Mouse (Mus musculus) hindbrain, embryonic 13.5 days (tissue): Measurements from ENCODE around the gene Bckdk. TPM values are rescaled to one million over a fixed set of nuclear protein-coding genes. Genes with fewer than 3 reads are reported as not detected.
A peak's percentile ranks its signal among the peaks of the same experiment; 100 is the strongest.
"Not testable (repeated sequence)": the region's sequence is repeated elsewhere in the genome, so short reads cannot be mapped to it uniquely, and the experiment has no call there.

Source experiments
- ATAC-seq: fragments of 200-750 bp; cut with Nextera tagmentation; 2 replicates; pipeline ENCODE4 v1.8.0; 2017; ENCODE audit warnings: moderate TSS enrichment; ENCODE audit not compliant: low FRiP score
- H3K27ac ChIP-seq: fragments of 300-500 bp; sonication (generic); 2 replicates; pipeline ENCODE4 v1.5.1; 2015; ENCODE audit warnings: inconsistent platforms, mild to moderate bottlenecking, moderate library complexity
- H3K27me3 ChIP-seq: fragments of 300-500 bp; sonication (generic); 2 replicates; pipeline ENCODE4 v1.6.1; 2015; ENCODE audit warnings: mild to moderate bottlenecking, inconsistent platforms
- H3K36me3 ChIP-seq: fragments of 300-500 bp; sonication (generic); 2 replicates; pipeline ENCODE4 v1.6.1; 2015; ENCODE audit warnings: mild to moderate bottlenecking, inconsistent platforms
- H3K4me1 ChIP-seq: fragments of 300-500 bp; sonication (generic); replicated peaks from 2 replicates; pipeline ENCODE4 v1.6.1; 2015; ENCODE audit warnings: inconsistent platforms
- H3K4me2 ChIP-seq: fragments of 300-500 bp; sonication (generic); 2 replicates; pipeline ENCODE4 v1.6.1; 2015; ENCODE audit warnings: inconsistent platforms, mild to moderate bottlenecking, moderate library complexity
- H3K4me3 ChIP-seq: fragments of 300-500 bp; sonication (generic); 2 replicates; pipeline ENCODE4 v1.5.1; 2015; ENCODE audit warnings: mild to moderate bottlenecking, inconsistent platforms
- H3K9ac ChIP-seq: fragments of 300-500 bp; sonication (generic); 2 replicates; pipeline ENCODE4 v1.6.1; 2015; ENCODE audit warnings: mild to moderate bottlenecking, inconsistent platforms
- H3K9me3 ChIP-seq: fragments of 300-500 bp; sonication (generic); 2 replicates; pipeline ENCODE4 v1.6.1; 2016; ENCODE audit warnings: inconsistent platforms
- WGBS: fragments of 180-500 bp; shearing (Covaris S2); methylation state at CpG from one replicate; pipeline ENCODE4 v1.1.7; 2015; 5-methylcytosine and 5-hydroxymethylcytosine counted together
- polyA plus RNA-seq: library from polyadenylated mRNA; unstranded; fragments of >200 nt; fragmentation: Nextera tagmentation; extraction: Ambion mirVana; gene quantifications from 2 replicates; pipeline ENCODE4 v1.2.1, GENCODE M21; 2015

Gene Bckdk
- polyA plus RNA-seq, 1 experiment from 2014 or later: 59.7 TPM

GRCm38 (mm10) chr7:127935748-127936159 lies 31.9 kb downstream of the Bckdk start:
- Histone ChIP-seq H3K36me3 (no peaks in the 10 kb centered on the region), H3K9ac (peak overlapping the region; percentile 84), H3K9me3 (no peaks in the 10 kb centered on the region), H3K27ac (peak overlapping the region; percentile 83), H3K4me3 (peak overlapping the region; percentile 74), H3K27me3 (peaks cover 12% of the 10 kb centered on the region), H3K4me1 (peaks cover 19% of the 10 kb centered on the region), H3K4me2 (peak overlapping the region; percentile 80)
- WGBS: under 1% methylated on average over 35 of the region's 38 CpGs
- ATAC-seq: peak; percentile 76

- Histone ChIP-seq H3K4me2 (peak overlapping the region; percentile 80), H3K4me1 (peaks cover 19% of the 10 kb centered on the region), H3K9me3 (no peaks in the 10 kb centered on the region), H3K27ac (peak overlapping the region; percentile 83), H3K9ac (peak overlapping the region; percentile 84), H3K4me3 (peak overlapping the region; percentile 74), H3K27me3 (peaks cover 9% of the 10 kb centered on the region; the same call in 1 of the 2 replicates), H3K36me3 (no peaks in the 10 kb centered on the region)
- 57% methylated on average over 18 of the region's 18 CpGs for WGBS
- peak; percentile 8; the same call in 1 of the 2 replicates for ATAC-seq
Measured at GRCm38 (mm10) chr7:127936216-127936884, 32.5 kb downstream of the Bckdk start.

GRCm38 (mm10) chr7:127942097-127942496 lies 38.2 kb downstream of the Bckdk start:
- not testable (repeated sequence) for H3K4me3 ChIP-seq, H3K36me3 ChIP-seq, ATAC-seq, H3K9ac ChIP-seq, H3K4me2 ChIP-seq, H3K9me3 ChIP-seq, H3K27ac ChIP-seq, H3K4me1 ChIP-seq
- 67% methylated on average over 2 of the region's 2 CpGs for WGBS
- H3K27me3 ChIP-seq: peaks cover 38% of the 10 kb centered on the region

GRCm38 (mm10) chr7:127944614-127945013 lies 40.7 kb downstream of the Bckdk start:
- no peaks in the 10 kb centered on the region for H3K36me3 ChIP-seq
- no peaks in the 10 kb centered on the region for H3K9me3 ChIP-seq
- no peaks in the 10 kb centered on the region for H3K4me1 ChIP-seq
- peaks cover 38% of the 10 kb centered on the region for H3K27me3 ChIP-seq
- 15% methylated on average over 23 of the region's 23 CpGs for WGBS
- 0 out of 2 replicates have a peak overlapping the region, but pooled peaks have one; percentile 29 for H3K9ac ChIP-seq
- ATAC-seq: no peak
- no peak overlapping the region for H3K27ac ChIP-seq
- no peak overlapping the region for H3K4me3 ChIP-seq
- no peak overlapping the region for H3K4me2 ChIP-seq

- H3K9me3 ChIP-seq: no peaks in the 10 kb centered on the region
- H3K4me3 ChIP-seq: no peak within 1 kb of the TSS
- H3K36me3 ChIP-seq: no peaks in the 10 kb centered on the region
- no peaks in the 10 kb centered on the region for H3K4me1 ChIP-seq
- no peak within 1 kb of the TSS for H3K9ac ChIP-seq
- H3K4me2 ChIP-seq: no peak within 1 kb of the TSS
- no peak for ATAC-seq
- H3K27me3 ChIP-seq: peaks cover 38% of the 10 kb centered on the region
- no peak within 1 kb of the TSS for H3K27ac ChIP-seq
- WGBS: 75% methylated on average over 6 of the region's 6 CpGs
Measured at GRCm38 (mm10) chr7:127946470-127947023, 42.7 kb downstream of the Bckdk start, which contains the start of gene Prss36. Prss36 (minus strand) TSS chr7:127946725.

DNA sequence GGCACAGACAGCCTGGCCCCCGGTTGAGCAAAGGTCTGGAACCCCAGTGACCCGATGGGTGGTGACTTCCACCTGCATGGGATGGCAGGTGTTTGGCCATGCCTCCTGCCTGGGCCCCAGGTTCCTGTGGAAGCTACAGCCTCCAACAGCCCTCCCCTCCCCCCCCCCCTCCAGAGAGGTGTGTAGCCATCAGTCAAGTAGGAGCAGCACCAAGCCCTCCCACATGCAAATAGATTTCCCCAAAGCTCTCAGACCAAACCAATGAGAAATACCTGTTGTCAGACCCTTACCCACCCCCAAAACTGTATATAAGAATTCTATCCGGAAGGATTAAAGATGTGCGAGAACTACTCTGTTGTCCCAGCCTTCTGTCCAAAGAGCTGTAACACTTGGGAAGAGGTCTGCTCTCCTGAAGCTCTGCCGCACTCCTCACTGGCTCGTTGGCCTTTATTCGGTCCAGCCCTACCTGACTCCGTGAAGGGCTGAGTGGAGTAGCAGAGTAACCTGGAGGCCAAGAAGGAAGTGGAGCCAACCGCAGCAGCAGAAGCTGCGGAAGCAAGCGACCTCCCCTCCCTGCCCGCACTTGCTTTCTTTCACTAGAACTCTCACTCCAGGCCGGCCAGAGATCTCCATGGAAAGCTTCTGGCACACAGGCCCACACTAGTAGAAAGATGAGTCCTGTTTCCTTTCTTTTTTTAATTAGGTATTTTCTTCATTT lies 49.1 kb downstream of the Bckdk start:
- H3K4me3 ChIP-seq: no peak overlapping the region
- H3K27me3 ChIP-seq: no peaks in the 10 kb centered on the region
- ATAC-seq: no peak
- no peaks in the 10 kb centered on the region for H3K9me3 ChIP-seq
- 46% methylated on average over 13 of the region's 13 CpGs for WGBS
- H3K4me2 ChIP-seq: no peak overlapping the region
- no peak overlapping the region for H3K9ac ChIP-seq
- no peaks in the 10 kb centered on the region for H3K4me1 ChIP-seq
- H3K27ac ChIP-seq: no peak overlapping the region
- no peaks in the 10 kb centered on the region for H3K36me3 ChIP-seq

DNA sequence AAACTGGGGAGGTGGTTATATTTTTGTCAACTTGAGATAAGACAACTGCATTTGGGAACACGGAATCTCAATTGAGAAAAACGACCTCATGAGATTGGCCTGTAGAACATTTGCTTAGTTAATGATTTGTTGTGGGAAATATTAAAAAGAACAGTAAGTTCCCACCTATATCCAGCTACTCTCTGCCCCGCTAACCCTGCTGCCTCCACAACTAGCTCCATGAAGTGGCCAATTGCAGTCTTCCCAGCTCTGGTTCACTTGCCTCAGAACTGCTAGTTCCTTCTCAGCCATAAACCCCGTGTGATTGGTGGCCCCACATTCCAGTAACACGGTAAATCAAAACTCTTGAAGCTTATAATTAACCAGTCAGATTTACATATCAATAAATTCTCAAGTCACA lies 55.5 kb downstream of the Bckdk start:
- H3K36me3 ChIP-seq: no peaks in the 10 kb centered on the region
- WGBS: 71% methylated on average over 5 of the region's 5 CpGs
- no peaks in the 10 kb centered on the region for H3K4me1 ChIP-seq
- H3K4me2 ChIP-seq: no peak overlapping the region
- no peaks in the 10 kb centered on the region for H3K27me3 ChIP-seq
- H3K9me3 ChIP-seq: no peaks in the 10 kb centered on the region
- H3K4me3 ChIP-seq: no peak overlapping the region
- no peak for ATAC-seq
- H3K27ac ChIP-seq: no peak overlapping the region
- H3K9ac ChIP-seq: no peak overlapping the region

Other genes with a start within 250 kb of the Bckdk start
- 47.0 and 50.8 TPM in 2 replicates for gene Bcl7c, start 195.1 kb upstream of the Bckdk start, polyA plus RNA-seq
- 2.8 and 3.3 TPM in 2 replicates for gene Ctf1, start 191.3 kb upstream of the Bckdk start, polyA plus RNA-seq
- gene Ctf2, start 171.9 kb upstream of the Bckdk start, polyA plus RNA-seq: 0.18 TPM in 1 of 2 replicates, not detected in the other
- 9.0 and 9.3 TPM in 2 replicates for gene Fbxl19, start 159.5 kb upstream of the Bckdk start, polyA plus RNA-seq
- 8.0 and 9.1 TPM in 2 replicates for gene Orai3, start 134.3 kb upstream of the Bckdk start, polyA plus RNA-seq
- gene Setd1a, start 127.4 kb upstream of the Bckdk start, polyA plus RNA-seq: 17.8 and 20.9 TPM in 2 replicates
- not detected in 2 replicates for gene Gm49388, start 118.5 kb upstream of the Bckdk start, polyA plus RNA-seq
- 9.6 TPM in 2 replicates for gene Hsd3b7, start 103.5 kb upstream of the Bckdk start, polyA plus RNA-seq
- 22.2 and 24.3 TPM in 2 replicates for gene Stx4a, start 79.8 kb upstream of the Bckdk start, polyA plus RNA-seq
- 38.7 and 40.9 TPM in 2 replicates for gene Stx1b, start 79.5 kb upstream of the Bckdk start, polyA plus RNA-seq
- gene Zfp646, start 27.9 kb upstream of the Bckdk start, polyA plus RNA-seq: 11.0 TPM in 2 replicates
- 37.9 and 39.3 TPM in 2 replicates for gene Zfp668, start 27.3 kb upstream of the Bckdk start, polyA plus RNA-seq
- 0.58 and 0.82 TPM in 2 replicates for gene Prss53, start 13.1 kb upstream of the Bckdk start, polyA plus RNA-seq
- 0.61 TPM in 1 of 2 replicates, not detected in the other for gene Gm21974, start 8.6 kb upstream of the Bckdk start, polyA plus RNA-seq
- 67.6 and 71.1 TPM in 2 replicates for gene Vkorc1, start 8.5 kb upstream of the Bckdk start, polyA plus RNA-seq
- 47.1 and 50.9 TPM in 2 replicates for gene Kat8, start 8.4 kb downstream of the Bckdk start, polyA plus RNA-seq
- 0.26 and 0.30 TPM in 2 replicates for gene Prss8, start 26.0 kb downstream of the Bckdk start, polyA plus RNA-seq
- gene Prss36, start 42.6 kb downstream of the Bckdk start, polyA plus RNA-seq: 11.8 and 13.3 TPM in 2 replicates
- gene Fus, start 63.4 kb downstream of the Bckdk start, polyA plus RNA-seq: 397 and 402 TPM in 2 replicates
- 6.5 and 8.2 TPM in 2 replicates for gene Pycard, start 89.8 kb downstream of the Bckdk start, polyA plus RNA-seq
- gene Trim72, start 99.9 kb downstream of the Bckdk start, polyA plus RNA-seq: 0.13 TPM in 1 of 2 replicates, not detected in the other
- 1.1 and 1.4 TPM in 2 replicates for gene Itgam, start 158.6 kb downstream of the Bckdk start, polyA plus RNA-seq
- not detected in 2 replicates for gene Gm49368, start 158.6 kb downstream of the Bckdk start, polyA plus RNA-seq
- gene Itgax, start 225.5 kb downstream of the Bckdk start, polyA plus RNA-seq: 0.17 TPM in 1 of 2 replicates, not detected in the other